Mouse (Mus musculus) heart, embryonic 14.5 days (tissue): ENCODE data around the gene Hspb3. TPM values are rescaled to one million over a fixed set of nuclear protein-coding genes. Genes with fewer than 3 reads are reported as not detected.

Experiments used
- ATAC-seq: fragments of 200-750 bp; cut with Nextera tagmentation; 2 replicates; pipeline ENCODE4 v1.8.0; 2017; ENCODE audit warnings: low read depth, moderate TSS enrichment; ENCODE audit not compliant: insufficient number of reproducible peaks, insufficient read depth, low FRiP score
- H3K27ac ChIP-seq, 2 experiments: fragments of 200-500 bp in 1 of 2; fragments of 300-500 bp in 1 of 2; sonication (generic) in 1 of 2; replicated peaks in 1 of 2; 2 replicates each; pipeline ENCODE4 v1.5.1; 2012 to 2014; ENCODE audit warnings: low read depth in 2 of 2, low read length in 2 of 2, control low read depth in 1 of 2, mild to moderate bottlenecking in 1 of 2, mixed read lengths in 1 of 2; ENCODE audit not compliant: control insufficient read depth in 1 of 2, insufficient read depth in 1 of 2
- H3K27me3 ChIP-seq: fragments of 300-500 bp; sonication (generic); 2 replicates; pipeline ENCODE4 v1.6.1; 2014; ENCODE audit warnings: mild to moderate bottlenecking, low read length, control low read depth; ENCODE audit not compliant: control insufficient read depth, insufficient read depth
- H3K36me3 ChIP-seq: fragments of 300-500 bp; sonication (generic); 2 replicates; pipeline ENCODE4 v1.6.1; 2014; ENCODE audit warnings: mild to moderate bottlenecking, control low read depth, low read length, mixed read lengths; ENCODE audit not compliant: control insufficient read depth, insufficient read depth
- H3K4me1 ChIP-seq, 2 experiments: fragments of 200-500 bp in 1 of 2; fragments of 300-500 bp in 1 of 2; sonication (generic) in 1 of 2; 2 replicates each; pipeline ENCODE4 v1.6.1; 2012 to 2014; ENCODE audit warnings: low read length in 2 of 2, control low read depth in 1 of 2, mixed read lengths in 1 of 2; ENCODE audit not compliant: control insufficient read depth in 2 of 2, insufficient read depth in 2 of 2
- H3K4me2 ChIP-seq: fragments of 300-500 bp; sonication (generic); 2 replicates; pipeline ENCODE4 v1.6.1; 2014; ENCODE audit warnings: mild to moderate bottlenecking, low read length
- H3K4me3 ChIP-seq, 2 experiments: fragments of 200-500 bp in 1 of 2; fragments of 300-500 bp in 1 of 2; sonication (generic) in 1 of 2; 2 replicates each; pipeline ENCODE4 v1.5.1; 2012 to 2014; ENCODE audit warnings: low read length in 2 of 2, mild to moderate bottlenecking in 2 of 2, control low read depth in 1 of 2, low read depth in 1 of 2, moderate library complexity in 1 of 2; ENCODE audit not compliant: control insufficient read depth in 1 of 2, insufficient read depth in 1 of 2
- H3K9ac ChIP-seq: fragments of 300-500 bp; sonication (generic); 2 replicates; pipeline ENCODE4 v1.6.1; 2014; ENCODE audit warnings: mild to moderate bottlenecking, low read length
- H3K9me3 ChIP-seq: fragments of 300-500 bp; sonication (generic); 2 replicates; pipeline ENCODE4 v1.6.1; 2016; ENCODE audit warnings: low read length, control low read depth; ENCODE audit not compliant: control insufficient read depth
- WGBS: fragments of 180-500 bp; shearing (Covaris S2); extraction: QIAGEN DNeasy Blood & Tissue Kit; methylation state at CpG from one replicate; pipeline ENCODE4 v1.1.7; 2014; 5-methylcytosine and 5-hydroxymethylcytosine counted together
- polyA plus RNA-seq: library from polyadenylated mRNA; unstranded; fragments of >200 nt; fragmentation: Nextera tagmentation; extraction: Ambion mirVana; gene quantifications from 2 replicates; pipeline ENCODE4 v1.2.1, GENCODE M21; 2014

Gene Hspb3
- polyA plus RNA-seq, 1 experiment from 2014 or later, result 60.4 TPM

DNA sequence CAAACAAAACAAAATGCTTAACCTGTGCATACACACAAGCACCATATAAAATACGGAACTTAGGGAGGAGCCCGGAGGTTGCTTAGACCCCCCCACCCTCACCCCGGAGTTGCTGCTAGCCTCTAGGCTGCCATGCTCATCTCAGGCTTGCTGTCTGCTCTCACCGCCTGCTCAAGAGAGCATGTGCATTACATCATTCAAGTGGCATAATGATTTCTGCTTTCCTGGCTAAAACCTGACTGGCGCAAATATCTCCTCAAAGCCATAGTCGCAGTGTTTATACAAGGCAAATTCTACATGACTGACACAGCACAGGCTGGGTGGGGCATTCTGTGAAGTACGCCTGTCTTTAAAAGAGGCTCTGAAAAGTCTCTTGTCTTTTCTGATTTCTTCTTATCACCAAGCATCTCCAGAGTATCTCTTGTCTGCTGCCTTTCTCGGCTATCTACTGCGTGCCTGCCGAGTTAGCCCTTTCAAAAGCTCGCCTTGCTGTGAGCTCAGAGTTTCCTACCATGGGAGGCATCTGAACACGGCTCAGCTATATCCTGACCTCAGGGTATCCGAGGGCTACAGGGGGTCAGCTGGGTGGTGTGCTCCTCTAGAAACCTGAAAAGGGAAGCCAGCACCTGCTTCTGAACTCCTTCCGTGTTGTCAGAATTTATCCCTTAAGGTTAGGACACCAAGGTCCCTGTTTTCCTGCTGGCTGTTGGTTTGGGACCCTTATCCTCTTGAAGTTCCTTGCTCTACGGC lies 28.6 kb downstream of the Hspb3 start:
- H3K27ac ChIP-seq, result no peak overlapping the region
- WGBS, result 32% methylated on average over 15 of the region's 15 CpGs
- H3K4me2 ChIP-seq, result peak overlapping the region; percentile 44

DNA sequence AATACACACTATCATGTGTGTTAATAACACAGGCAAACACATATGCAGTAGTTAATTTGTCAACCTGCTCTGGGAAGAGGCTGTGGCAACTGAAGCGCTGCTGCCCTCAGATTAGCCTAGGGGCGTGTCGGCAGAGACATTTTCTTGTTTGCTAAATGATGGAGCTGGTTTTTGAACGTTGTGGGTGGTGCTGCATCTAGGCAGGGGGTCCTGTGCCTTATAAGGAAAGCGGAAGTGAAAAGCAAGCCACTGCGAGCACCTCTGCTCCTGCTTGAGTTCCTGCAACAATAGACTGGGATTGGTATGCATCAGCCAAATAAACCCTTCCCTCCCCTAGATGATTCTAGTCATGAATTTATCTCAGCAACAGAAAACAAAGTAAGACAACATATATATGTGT lies 31.0 kb downstream of the Hspb3 start:
- H3K4me2 ChIP-seq, result no peak overlapping the region
- no peak for ATAC-seq
- no peaks in the 10 kb centered on the region for H3K27me3 ChIP-seq
- H3K36me3 ChIP-seq, result no peaks in the 10 kb centered on the region
- no peak overlapping the region for H3K27ac ChIP-seq
- H3K9ac ChIP-seq, result no peak overlapping the region
- H3K4me3 ChIP-seq, result no peak overlapping the region
- H3K4me1 ChIP-seq, result peaks cover 3 to 8% of the 10 kb centered on the region in 2 experiments; a peak in 2 of 4 replicates
- H3K9me3 ChIP-seq, result no peaks in the 10 kb centered on the region
- 61% methylated on average over 6 of the region's 6 CpGs for whole genome bisulfite sequencing

More for the DNA sequence above, 28.6 kb downstream of the Hspb3 start:
- Histone ChIP-seq H3K36me3 (no peaks in the 10 kb centered on the region), H3K9me3 (no peaks in the 10 kb centered on the region), H3K9ac (no peak overlapping the region; the same call in 1 of the 2 replicates), H3K4me3 (no peak overlapping the region), H3K4me1 (peaks cover 3 to 8% of the 10 kb centered on the region in 2 experiments; a peak in 2 of 4 replicates), H3K27me3 (no peaks in the 10 kb centered on the region)
- ATAC-seq, result no peak

DNA sequence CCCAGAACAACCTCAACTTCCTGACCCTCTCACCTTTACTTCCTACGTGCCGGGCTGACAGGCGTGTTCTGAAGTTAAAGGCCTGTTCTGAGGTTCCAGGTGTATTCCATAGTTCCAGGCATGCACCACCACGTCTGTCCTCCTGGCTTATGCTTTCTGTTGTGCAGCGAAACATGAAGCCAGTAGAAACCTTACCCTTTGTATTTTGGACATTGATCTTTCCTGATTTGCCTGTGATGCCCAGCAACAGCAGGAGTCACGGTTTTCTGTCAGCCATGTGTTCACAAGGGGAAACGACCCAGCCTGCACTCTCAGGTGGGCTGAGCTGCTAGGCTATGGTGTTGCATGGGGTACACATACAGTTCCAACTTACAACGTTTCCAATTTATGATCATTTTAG lies 35.9 kb downstream of the Hspb3 start:
- Histone ChIP-seq H3K27ac (no peak overlapping the region), H3K36me3 (no peaks in the 10 kb centered on the region), H3K4me2 (no peak overlapping the region), H3K9me3 (no peaks in the 10 kb centered on the region), H3K27me3 (no peaks in the 10 kb centered on the region), H3K4me3 (no peak overlapping the region), H3K4me1 (no peaks in the 10 kb centered on the region), H3K9ac (no peak overlapping the region)
- ATAC-seq, result no peak
- WGBS, result 83% methylated on average over 8 of the region's 8 CpGs

DNA sequence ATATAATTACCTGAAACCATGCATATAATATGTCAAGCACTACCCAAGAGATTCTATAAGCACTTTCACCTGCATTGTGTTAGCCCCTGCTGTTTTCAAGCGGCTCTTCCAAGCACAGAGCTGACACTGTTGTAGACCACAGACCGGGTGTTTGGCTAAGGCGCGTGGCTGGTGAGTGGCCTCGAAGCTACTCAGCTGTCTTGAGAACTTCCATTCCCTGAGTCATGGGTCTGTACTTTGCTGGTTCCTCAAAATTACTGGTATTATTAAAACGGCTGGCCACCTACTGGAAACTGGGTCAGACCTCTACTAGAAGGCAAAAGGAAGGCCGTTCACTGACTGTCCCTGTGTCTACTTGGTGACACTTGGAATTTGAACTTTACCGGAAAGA lies 40.6 kb downstream of the Hspb3 start:
- Histone ChIP-seq H3K9me3 (no peaks in the 10 kb centered on the region), H3K36me3 (no peaks in the 10 kb centered on the region), H3K9ac (no peak overlapping the region), H3K27ac (no peak overlapping the region), H3K4me3 (no peak overlapping the region), H3K4me1 (0 out of 4 replicates have a peak, but pooled peaks cover 0 to 3% of the 10 kb centered on the region in 2 experiments), H3K27me3 (no peaks in the 10 kb centered on the region), H3K4me2 (no peak overlapping the region)
- no peak for ATAC-seq
- 71% methylated on average over 8 of the region's 8 CpGs for WGBS

- Histone ChIP-seq H3K4me2 (no peak overlapping the region), H3K4me1 (peaks cover 1 to 5% of the 10 kb centered on the region in 2 experiments; a peak in 2 of 4 replicates), H3K27me3 (no peaks in the 10 kb centered on the region), H3K9me3 (no peaks in the 10 kb centered on the region), H3K27ac (no peak overlapping the region), H3K4me3 (no peak overlapping the region), H3K36me3 (no peaks in the 10 kb centered on the region), H3K9ac (no peak overlapping the region)
- 48% methylated on average over 11 of the region's 11 CpGs for WGBS
- ATAC-seq, result no peak
Observed at GRCm38 (mm10) chr13:113622122-113622864, 41.2 kb downstream of the Hspb3 start.

- Histone ChIP-seq H3K4me3 (no peak overlapping the region), H3K9ac (no peak overlapping the region), H3K27me3 (no peaks in the 10 kb centered on the region), H3K4me1 (peaks cover 13 to 24% of the 10 kb centered on the region in 2 experiments), H3K4me2 (no peak overlapping the region), H3K9me3 (no peaks in the 10 kb centered on the region), H3K27ac (no peak overlapping the region), H3K36me3 (no peaks in the 10 kb centered on the region)
- WGBS, result 48% methylated on average over 9 of the region's 9 CpGs
- no peak for ATAC-seq
Observed at GRCm38 (mm10) chr13:113619003-113619402, 44.5 kb downstream of the Hspb3 start.

- Histone ChIP-seq H3K9me3 (no peaks in the 10 kb centered on the region), H3K36me3 (no peaks in the 10 kb centered on the region), H3K9ac (peak within 1 kb of the TSS; percentile 92), H3K27ac (peak within 1 kb of the TSS; percentile 83 to 91), H3K4me2 (peak within 1 kb of the TSS; percentile 80), H3K27me3 (no peaks in the 10 kb centered on the region), H3K4me1 (peaks cover 19 to 32% of the 10 kb centered on the region in 2 experiments), H3K4me3 (peak within 1 kb of the TSS; percentile 55 to 81)
- peak; percentile 87 for ATAC-seq
- WGBS, result under 1% methylated on average over 119 of the region's 119 CpGs
Observed at GRCm38 (mm10) chr13:113617891-113618823, 45.3 kb downstream of the Hspb3 start, which contains the start of gene Snx18. TSS of gene Snx18 (minus strand) at chr13:113618564.
